Mouse (Mus musculus) urinary bladder, adult 18-20 months (tissue): ENCODE data around the gene Nedd8.

Experiments used
- DNase-seq, 2 experiments: peaks; one replicate each; pipeline ENCODE4 v3.0.0; 2022; ENCODE audit warnings: low spot score in 2 of 2, mixed read lengths in 2 of 2

Nedd8 gene

DNA sequence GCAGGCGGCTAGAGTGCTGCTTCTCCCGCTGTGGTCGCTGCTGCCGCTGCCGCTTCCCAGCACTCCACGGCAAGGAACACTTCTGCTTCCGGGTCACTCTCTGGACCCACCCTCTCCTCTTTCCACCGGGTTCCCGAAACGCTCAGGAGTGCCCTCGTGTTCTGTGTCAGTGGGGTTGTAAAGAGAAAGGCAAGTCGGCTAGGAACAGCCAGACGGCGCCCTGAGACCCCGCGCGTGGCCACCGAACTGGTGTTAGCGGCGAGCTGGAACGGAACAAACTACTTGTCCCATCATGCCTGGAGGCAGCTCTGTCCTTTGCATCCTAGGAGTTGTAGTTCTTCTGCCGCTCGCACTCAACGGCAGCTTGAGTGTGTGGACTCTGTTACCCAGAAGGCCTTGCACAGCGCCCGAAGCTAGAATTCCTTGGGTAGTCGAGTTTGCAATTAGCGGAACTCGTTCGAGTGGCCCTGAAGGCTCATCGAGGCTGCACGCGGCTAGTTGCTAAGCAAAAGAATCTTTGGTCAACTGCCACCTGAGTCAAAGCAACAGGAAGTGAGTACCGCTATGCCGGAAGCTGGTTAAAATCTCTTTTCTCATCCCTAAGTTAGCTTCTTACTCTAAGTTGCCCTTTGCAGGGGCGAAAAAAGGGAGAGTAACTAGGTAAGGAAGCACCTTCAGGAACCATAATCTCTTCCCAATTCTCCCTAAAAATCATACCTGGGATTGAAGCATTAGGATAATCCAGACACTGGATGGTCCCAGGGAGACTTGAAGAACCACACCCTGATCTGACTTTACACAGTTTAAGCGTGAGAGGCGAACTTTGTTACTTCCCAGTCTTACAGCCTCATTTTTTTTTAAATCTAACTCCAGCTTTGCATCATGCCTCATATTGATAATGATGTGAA, at the start of gene Nedd8, which contains the start of gene Gmpr2:
Nedd8 (minus strand) TSS at position 292 of the 908 bp plus-strand sequence.
Gmpr2 (plus strand) TSS at position 109 of the 908 bp plus-strand sequence.
- peak; percentile 90 to 97 for DNase-seq

GRCm38 (mm10) chr14:55721076-55721475, 49.2 kb upstream of the Nedd8 start:
- no peak for DNase-seq

GRCm38 (mm10) chr14:55720666-55721065, 48.7 kb upstream of the Nedd8 start:
- DNase-seq, result no peak

DNA sequence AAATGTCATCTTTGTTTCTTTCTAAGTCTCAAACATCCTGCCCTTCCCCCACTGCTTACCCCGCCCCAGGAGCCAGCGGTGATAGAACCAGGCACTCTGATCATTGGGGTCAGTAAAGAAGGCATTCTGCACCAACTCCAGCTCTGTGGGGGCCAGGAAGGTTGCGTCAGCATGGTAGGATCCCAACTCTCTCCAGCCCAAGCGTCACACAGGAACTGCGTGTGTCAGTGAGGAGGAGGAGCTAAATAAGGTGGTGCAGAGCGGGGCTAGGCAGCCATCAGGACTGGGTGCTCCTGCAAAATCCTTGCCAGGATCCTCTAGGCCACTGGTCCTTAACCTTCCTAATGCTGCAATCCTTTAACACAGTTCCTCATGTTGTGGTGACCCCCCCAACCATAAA, 47.8 kb upstream of the Nedd8 start:
- no peak for DNase-seq

GRCm38 (mm10) chr14:55716884-55717283, 45.0 kb upstream of the Nedd8 start:
- DNase-seq, result no peak

GRCm38 (mm10) chr14:55716271-55716670, 44.3 kb upstream of the Nedd8 start:
- DNase-seq, result no peak

GRCm38 (mm10) chr14:55714893-55715292, 43.0 kb upstream of the Nedd8 start:
- peak in 1 of 2 experiments; percentile 41 for DNase-seq

- no peak for DNase-seq
These were observed 41.8 kb upstream of the Nedd8 start, which contains the start of gene Tgm1 for GRCm38 (mm10) chr14:55713729-55714122. Gene Tgm1, minus strand, starts transcription at chr14:55713926.

GRCm38 (mm10) chr14:55713007-55713728, 41.2 kb upstream of the Nedd8 start:
- DNase-seq, result peak in 1 of 2 experiments; percentile 66

- DNase-seq, result no peak
These were observed 39.9 kb upstream of the Nedd8 start for GRCm38 (mm10) chr14:55711786-55712185.

- DNase-seq, result no peak
These were observed 37.6 kb upstream of the Nedd8 start for GRCm38 (mm10) chr14:55709509-55709908.

DNA sequence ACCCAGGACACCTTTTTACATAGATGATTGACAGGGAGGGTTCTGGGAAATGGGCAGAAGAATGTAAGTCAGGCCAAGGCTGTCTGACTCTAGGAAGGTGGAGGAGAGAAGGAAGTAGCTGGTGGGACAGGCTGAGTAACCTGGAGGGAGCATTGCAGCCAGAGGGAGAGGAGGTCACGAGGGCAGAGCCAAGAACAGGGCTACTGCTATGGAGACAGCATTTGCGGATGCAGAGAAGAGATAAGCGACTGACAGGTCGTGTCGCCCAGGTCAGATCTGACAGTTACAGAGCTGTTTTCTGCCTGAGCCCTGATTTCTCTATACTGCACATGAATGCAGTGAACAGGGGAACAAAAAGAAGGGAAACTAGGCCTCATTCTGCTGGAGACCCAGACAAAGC, 35.5 kb upstream of the Nedd8 start:
- DNase-seq, result no peak

GRCm38 (mm10) chr14:55706051-55706600, 34.2 kb upstream of the Nedd8 start:
- DNase-seq, result no peak

DNA sequence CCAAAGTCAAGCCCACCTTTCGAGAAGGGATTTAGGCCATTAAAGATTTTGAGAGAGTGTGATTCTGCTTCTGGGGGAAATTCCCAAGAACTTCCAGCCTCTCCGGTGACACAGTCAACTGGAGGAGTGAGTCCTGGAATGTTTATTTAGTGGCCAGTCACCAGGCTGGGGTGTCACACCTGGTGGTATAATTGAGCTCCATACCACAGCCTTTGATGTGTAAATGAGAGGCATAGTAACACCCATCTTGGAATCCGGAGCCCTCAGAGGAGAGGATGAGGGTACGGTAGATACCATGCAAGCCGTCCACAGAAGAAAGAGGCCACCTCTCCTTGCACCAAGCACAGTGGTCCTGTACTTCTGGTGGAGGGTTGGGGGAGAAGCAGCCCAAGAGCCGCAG, 30.8 kb upstream of the Nedd8 start:
- no peak for DNase-seq

GRCm38 (mm10) chr14:55701131-55701530, 29.2 kb upstream of the Nedd8 start:
- no peak for DNase-seq

DNA sequence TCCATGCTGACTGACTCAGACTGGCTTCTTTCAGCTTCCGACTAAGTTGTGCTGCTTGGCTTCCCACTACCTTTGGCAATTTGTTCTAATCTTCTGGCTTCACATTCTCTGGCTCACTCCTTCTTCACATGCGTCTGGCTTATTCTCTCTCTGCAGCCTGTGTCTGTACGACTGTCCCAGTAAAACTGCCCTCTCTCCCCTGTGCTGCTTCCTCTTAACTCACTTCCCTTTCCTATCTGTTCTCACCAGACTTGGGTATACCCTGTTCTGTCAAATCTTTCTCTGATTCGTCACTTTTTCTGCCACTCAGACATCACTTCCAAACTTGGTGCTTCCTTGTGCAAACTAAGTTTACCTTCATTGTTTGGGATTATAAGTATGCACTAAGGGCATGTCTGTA, 25.3 kb upstream of the Nedd8 start:
- no peak for DNase-seq

DNA sequence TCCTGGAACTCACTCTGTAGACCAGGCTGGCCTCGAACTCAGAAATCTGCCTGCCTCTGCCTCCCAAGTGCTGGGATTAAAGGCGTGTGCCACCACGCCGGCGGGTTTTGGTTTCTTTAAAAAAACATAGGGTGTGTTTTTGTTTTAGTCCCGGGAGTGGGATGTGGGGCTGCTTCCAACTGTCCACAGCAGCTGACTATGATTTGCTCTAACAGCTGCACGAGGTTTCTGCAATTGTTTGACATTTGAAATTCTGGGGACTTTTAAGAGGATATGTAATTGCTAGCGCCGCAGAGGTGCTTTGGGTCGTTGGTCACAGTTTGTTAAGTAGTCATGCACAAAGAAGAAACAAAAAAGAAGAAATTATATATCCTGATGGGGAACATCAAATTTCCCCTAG, 17.5 kb upstream of the Nedd8 start:
- no peak for DNase-seq

- no peak for DNase-seq
These were observed 10.2 kb upstream of the Nedd8 start for GRCm38 (mm10) chr14:55682118-55682493.

- peak; percentile 88 for DNase-seq
These were observed 9.5 kb upstream of the Nedd8 start, which contains the start of gene Tinf2 for GRCm38 (mm10) chr14:55681160-55682117. Gene Tinf2, minus strand, starts transcription at chr14:55681820.

GRCm38 (mm10) chr14:55677615-55678014, 5.7 kb upstream of the Nedd8 start:
- DNase-seq, result no peak

DNA sequence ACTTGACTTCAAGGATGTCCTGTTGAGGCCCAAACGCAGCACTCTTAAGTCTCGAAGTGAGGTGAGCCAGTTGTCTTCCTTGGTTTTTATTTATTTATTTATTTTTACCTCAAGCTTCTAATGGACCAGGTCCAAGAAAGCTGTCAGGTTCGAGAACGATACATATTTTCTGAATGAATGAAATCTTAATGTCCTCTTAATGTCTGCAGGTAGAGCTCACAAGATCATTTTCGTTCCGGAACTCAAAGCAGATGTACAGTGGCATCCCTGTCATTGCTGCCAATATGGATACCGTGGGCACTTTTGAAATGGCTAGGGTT, 777 bp upstream of the Nedd8 start:
- no peak for DNase-seq
